Mouse (Mus musculus) small intestine, adult 2 months (tissue): Measurements from ENCODE around the gene Dph6.

Experiments
- CTCF ChIP-seq: fragments of 200-500 bp; IDR thresholded peaks from 2 replicates; pipeline ENCODE4 v1.5.1; 2012; ENCODE audit warnings: low read depth, mild to moderate bottlenecking, control low read depth, inconsistent platforms, low read length, moderate library complexity, mixed read lengths; ENCODE audit not compliant: insufficient replicate concordance, insufficient read length; ENCODE audit errors: extremely low read depth
- POLR2A ChIP-seq: fragments of 200-500 bp; IDR thresholded peaks from 2 replicates; pipeline ENCODE4 v1.6.1; 2012; ENCODE audit warnings: low read depth, mild to moderate bottlenecking, control low read depth, inconsistent platforms, low read length, moderate library complexity

DNA sequence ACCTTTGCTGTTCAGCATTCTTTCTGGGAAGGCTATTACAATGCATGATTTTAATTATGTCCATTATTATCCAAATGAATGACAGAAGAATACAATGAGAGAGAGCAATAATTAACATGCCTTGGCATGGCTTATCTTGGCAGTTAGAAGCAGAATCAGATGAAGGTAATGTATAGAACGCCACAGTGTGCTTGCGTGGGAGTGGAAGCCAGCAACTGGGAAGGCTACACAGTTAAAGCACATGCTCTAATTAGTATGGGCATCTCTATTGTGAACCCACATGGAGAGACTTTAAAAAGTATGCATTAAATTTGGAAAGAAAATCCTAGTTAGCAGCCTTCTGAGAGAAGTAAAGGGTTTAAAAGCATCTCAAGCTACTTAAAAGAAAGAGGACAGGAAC, 112.4 kb downstream of the Dph6 start:
- TF ChIP-seq CTCF, result no peak
- no peak for TF ChIP-seq POLR2A
